Mouse (Mus musculus) frontal cortex, adult (tissue): ENCODE data around the gene Il34.

Source experiments
- ATAC-seq: cut with Nextera tagmentation; 2 replicates; pipeline ENCODE4 v1.9.2; 2017; ENCODE audit warnings: mild to moderate bottlenecking, moderate library complexity, mixed read lengths; ENCODE audit not compliant: low TSS enrichment

The Il34 gene

GRCm38 (mm10) chr8:110738591-110739195, 67.0 kb downstream of the Il34 start:
- 0 out of 2 replicates have a peak, but pooled peaks have one; percentile 17 for ATAC-seq

GRCm38 (mm10) chr8:110733036-110733435, 72.7 kb downstream of the Il34 start:
- no peak for ATAC-seq

- ATAC-seq, result peak; percentile 41
Observed at GRCm38 (mm10) chr8:110731346-110731859, 74.3 kb downstream of the Il34 start.

- ATAC-seq, result no peak
Observed at GRCm38 (mm10) chr8:110726893-110727292, 78.8 kb downstream of the Il34 start.

GRCm38 (mm10) chr8:110725084-110725838, 80.5 kb downstream of the Il34 start:
- ATAC-seq, result peak; percentile 43

GRCm38 (mm10) chr8:110724493-110724892, 81.2 kb downstream of the Il34 start:
- no peak for ATAC-seq

- ATAC-seq, result no peak
Observed at GRCm38 (mm10) chr8:110722414-110723011, 83.2 kb downstream of the Il34 start.

GRCm38 (mm10) chr8:110721606-110722413, 83.9 kb downstream of the Il34 start:
- peak; percentile 21 for ATAC-seq

GRCm38 (mm10) chr8:110720685-110721598, 84.8 kb downstream of the Il34 start, which contains the start of gene Mtss1l:
Mtss1l (plus strand) TSS chr8:110721476.
- ATAC-seq, result peak; percentile 27

GRCm38 (mm10) chr8:110719898-110720653, 85.6 kb downstream of the Il34 start:
- ATAC-seq, result no peak

GRCm38 (mm10) chr8:110718969-110719670, 86.6 kb downstream of the Il34 start:
- ATAC-seq, result no peak

GRCm38 (mm10) chr8:110718209-110718968, 87.3 kb downstream of the Il34 start:
- ATAC-seq, result no peak

GRCm38 (mm10) chr8:110717131-110717530, 88.6 kb downstream of the Il34 start:
- ATAC-seq, result no peak

- ATAC-seq, result peak; percentile 66
Observed at GRCm38 (mm10) chr8:110716075-110716474, 89.6 kb downstream of the Il34 start.

GRCm38 (mm10) chr8:110714827-110715519, 90.8 kb downstream of the Il34 start:
- no peak for ATAC-seq

- peak; percentile 58 for ATAC-seq
Observed at GRCm38 (mm10) chr8:110713073-110713472, 92.7 kb downstream of the Il34 start.

GRCm38 (mm10) chr8:110711271-110711934, 94.3 kb downstream of the Il34 start:
- ATAC-seq, result no peak
